Mouse (Mus musculus) v-Abl transformed pro-B cells (cell line): ENCODE results near the gene Pde4c.

Experiments used
- in situ Hi-C, 2 experiments: fragments of 400-800 bp; cut with MboI; formaldehyde crosslinking; loops; one replicate each; pipeline ENCODE4 v1.15.1; 2025; ENCODE audit not compliant: unreplicated experiment in 2 of 2

Pde4c gene

GRCm38 (mm10) chr8:70746676-70747075 lies 23.2 kb downstream of the Pde4c start:
- in situ Hi-C loops = no loop called here

- in situ Hi-C loops = no loop called here
Observed at GRCm38 (mm10) chr8:70747211-70747890, 23.8 kb downstream of the Pde4c start.

GRCm38 (mm10) chr8:70748246-70749096 lies 25.0 kb downstream of the Pde4c start:
- in situ Hi-C loops = no loop called here

GRCm38 (mm10) chr8:70749097-70749674 lies 25.7 kb downstream of the Pde4c start:
- in situ Hi-C loops = no loop called here

GRCm38 (mm10) chr8:70750128-70750680 lies 26.7 kb downstream of the Pde4c start:
- in situ Hi-C loops = loop anchor here in 1 of 2 experiments (5.0 kb wide), 2 partner anchors 33 to 78 kb away; partner anchors contain the start of genes Gm3336 and Lsm4

GRCm38 (mm10) chr8:70752000-70752764 lies 28.7 kb downstream of the Pde4c start:
- in situ Hi-C loops = loop anchor here in 1 of 2 experiments (5.0 kb wide), 2 partner anchors 35 to 80 kb away; partner anchors contain the start of genes Gm3336 and Lsm4

GRCm38 (mm10) chr8:70753151-70753550 lies 29.6 kb downstream of the Pde4c start:
- in situ Hi-C loops = loop anchor here in 1 of 2 experiments (5.0 kb wide), 2 partner anchors 36 to 81 kb away; partner anchors contain the start of genes Gm3336 and Lsm4

- in situ Hi-C loops = loop anchor here in 1 of 2 experiments (5.0 kb wide), 2 partner anchors 37 to 82 kb away; partner anchors contain the start of genes Gm3336 and Lsm4
Observed at GRCm38 (mm10) chr8:70754043-70754870, 30.7 kb downstream of the Pde4c start, which contains the start of gene Rab3a. Rab3a (plus strand) TSS chr8:70754679.

- in situ Hi-C loops = loop anchor here (5.0 kb wide), 3 partner anchors 33 to 83 kb away; partner anchors contain the start of genes Gm3336 (in 1 of the 2), Lsm4 (in 1 of the 2) and Pde4c (in 1 of the 2)
Observed at GRCm38 (mm10) chr8:70754871-70755660, 31.5 kb downstream of the Pde4c start.

GRCm38 (mm10) chr8:70755661-70756475 lies 32.3 kb downstream of the Pde4c start:
- in situ Hi-C loops = loop anchor here in 1 of 2 experiments (5.0 kb wide), 1 partner anchor 34 kb away; the partner anchor contains the start of gene Pde4c

GRCm38 (mm10) chr8:70756476-70757040 lies 33.0 kb downstream of the Pde4c start:
- in situ Hi-C loops = loop anchor here in 1 of 2 experiments (5.0 kb wide), 1 partner anchor 34 kb away; the partner anchor contains the start of gene Pde4c

GRCm38 (mm10) chr8:70757523-70758307 lies 34.2 kb downstream of the Pde4c start:
- in situ Hi-C loops = loop anchor here in 1 of 2 experiments (5.0 kb wide), 1 partner anchor 35 kb away; the partner anchor contains the start of gene Pde4c

GRCm38 (mm10) chr8:70758308-70758615 lies 34.7 kb downstream of the Pde4c start:
- in situ Hi-C loops = loop anchor here in 1 of 2 experiments (5.0 kb wide), 1 partner anchor 36 kb away; the partner anchor contains the start of gene Pde4c

- in situ Hi-C loops = loop anchor here in 1 of 2 experiments (5.0 kb wide), 1 partner anchor 37 kb away; the partner anchor contains the start of gene Pde4c
Observed at GRCm38 (mm10) chr8:70758616-70759561, 35.4 kb downstream of the Pde4c start.

GRCm38 (mm10) chr8:70760350-70760749 lies 36.8 kb downstream of the Pde4c start:
- in situ Hi-C loops = no loop called here
